Mouse (Mus musculus) liver, embryonic 12.5 days (tissue): ENCODE data around the gene Agbl4. TPM values are rescaled to one million over a fixed set of nuclear protein-coding genes. Genes with fewer than 3 reads are reported as not detected.

ENCODE experiments used
- polyA plus RNA-seq: library from polyadenylated mRNA; unstranded; fragments of >200 nt; fragmentation: Nextera tagmentation; extraction: Ambion mirVana; gene quantifications from 2 replicates; pipeline ENCODE4 v1.2.1, GENCODE M21; 2016

The Agbl4 gene
- polyA plus RNA-seq, 1 experiment from 2014 or later: not detected

Other genes starting within 250 kb of the Agbl4 start
- 0.36 and 0.76 TPM in 2 replicates for gene Elavl4, start 45.8 kb upstream of the Agbl4 start, polyA plus RNA-seq